Mouse (Mus musculus) limb, embryonic 10.5 days (tissue): ENCODE measurements around the gene Zc3h18. TPM values are rescaled to one million over a fixed set of nuclear protein-coding genes. Genes with fewer than 3 reads are reported as not detected.

Experiments
- DNase-seq: peaks from one replicate; pipeline ENCODE4 v3.0.0-alpha.2; 2017; ENCODE audit warnings: low spot score
- H3K27ac ChIP-seq: fragments of 300-500 bp; sonication (generic); 2 replicates; pipeline ENCODE4 v1.5.1; 2016; ENCODE audit warnings: mild to moderate bottlenecking
- H3K27me3 ChIP-seq: fragments of 300-500 bp; sonication (generic); 2 replicates; pipeline ENCODE4 v1.6.1; 2016; ENCODE audit warnings: low read depth, mild to moderate bottlenecking; ENCODE audit not compliant: poor library complexity, severe bottlenecking
- H3K36me3 ChIP-seq: fragments of 300-500 bp; sonication (generic); 2 replicates; pipeline ENCODE4 v1.6.1; 2016; ENCODE audit warnings: mild to moderate bottlenecking, moderate library complexity
- H3K4me1 ChIP-seq: fragments of 300-500 bp; sonication (generic); 2 replicates; pipeline ENCODE4 v1.6.1; 2016
- H3K4me3 ChIP-seq: fragments of 300-500 bp; sonication (generic); 2 replicates; pipeline ENCODE4 v1.5.1; 2016; ENCODE audit warnings: mild to moderate bottlenecking, moderate library complexity
- H3K9me3 ChIP-seq: fragments of 300-500 bp; sonication (generic); replicated peaks from 2 replicates; pipeline ENCODE4 v1.6.1; 2016; ENCODE audit warnings: mild to moderate bottlenecking
- WGBS: fragments of 180-500 bp; shearing (Covaris S2); methylation state at CpG from one replicate; pipeline ENCODE4 v1.1.7; 2016; 5-methylcytosine and 5-hydroxymethylcytosine counted together
- polyA plus RNA-seq: library from polyadenylated mRNA; unstranded; fragments of >200 nt; fragmentation: Nextera tagmentation; extraction: Ambion mirVana; gene quantifications from 2 replicates; pipeline ENCODE4 v1.2.1, GENCODE M21; 2016

Gene Zc3h18
- polyA plus RNA-seq, 1 experiment from 2014 or later = 84.2 TPM

- H3K9me3 ChIP-seq = no peaks in the 10 kb centered on the region
- H3K4me3 ChIP-seq = no peak overlapping the region
- no peak for DNase-seq
- H3K36me3 ChIP-seq = peaks cover 7% of the 10 kb centered on the region; the same call in 1 of the 2 replicates
- 81% methylated on average over 3 of the region's 3 CpGs for WGBS
- peaks cover 95% of the 10 kb centered on the region for H3K27me3 ChIP-seq
- H3K27ac ChIP-seq = no peak overlapping the region
- H3K4me1 ChIP-seq = peaks cover 36% of the 10 kb centered on the region
Observed at GRCm38 (mm10) chr8:122340761-122341160, 35.6 kb upstream of the Zc3h18 start.

- no peaks in the 10 kb centered on the region for H3K9me3 ChIP-seq
- peaks cover 3% of the 10 kb centered on the region; the same call in 1 of the 2 replicates for H3K36me3 ChIP-seq
- H3K27me3 ChIP-seq = peaks cover 88% of the 10 kb centered on the region
- no peak overlapping the region for H3K27ac ChIP-seq
- 85% methylated on average over 6 of the region's 6 CpGs for WGBS
- no peak for DNase-seq
- peaks cover 26% of the 10 kb centered on the region for H3K4me1 ChIP-seq
- H3K4me3 ChIP-seq = no peak overlapping the region
Observed at GRCm38 (mm10) chr8:122341790-122342189, 34.6 kb upstream of the Zc3h18 start.

GRCm38 (mm10) chr8:122342362-122342761 lies 34.0 kb upstream of the Zc3h18 start:
- Histone ChIP-seq H3K27me3 (peaks cover 85% of the 10 kb centered on the region), H3K4me3 (no peak overlapping the region), H3K9me3 (no peaks in the 10 kb centered on the region), H3K36me3 (no peaks in the 10 kb centered on the region), H3K4me1 (peaks cover 22% of the 10 kb centered on the region), H3K27ac (no peak overlapping the region)
- no peak for DNase-seq
- WGBS = 65% methylated on average over 5 of the region's 5 CpGs

GRCm38 (mm10) chr8:122342806-122343209 lies 33.6 kb upstream of the Zc3h18 start:
- Histone ChIP-seq H3K4me1 (peaks cover 22% of the 10 kb centered on the region), H3K9me3 (no peaks in the 10 kb centered on the region), H3K27ac (no peak overlapping the region), H3K36me3 (no peaks in the 10 kb centered on the region), H3K27me3 (peaks cover 84% of the 10 kb centered on the region), H3K4me3 (peak overlapping the region; percentile 46; the same call in 1 of the 2 replicates)
- DNase-seq = no peak
- 8% methylated on average over 9 of the region's 9 CpGs for WGBS

- DNase-seq = no peak
- 7% methylated on average over 11 of the region's 11 CpGs for WGBS
- Histone ChIP-seq H3K36me3 (no peaks in the 10 kb centered on the region), H3K4me3 (peak overlapping the region; percentile 46), H3K9me3 (no peaks in the 10 kb centered on the region), H3K4me1 (peaks cover 22% of the 10 kb centered on the region), H3K27ac (no peak overlapping the region), H3K27me3 (peaks cover 81% of the 10 kb centered on the region)
Observed at GRCm38 (mm10) chr8:122343341-122343740, 33.1 kb upstream of the Zc3h18 start.

- under 1% methylated on average over 14 of the region's 14 CpGs for WGBS
- peaks cover 81% of the 10 kb centered on the region for H3K27me3 ChIP-seq
- H3K4me3 ChIP-seq = peak overlapping the region; percentile 46
- peak overlapping the region; percentile 62 for H3K27ac ChIP-seq
- peaks cover 22% of the 10 kb centered on the region for H3K4me1 ChIP-seq
- H3K9me3 ChIP-seq = no peaks in the 10 kb centered on the region
- H3K36me3 ChIP-seq = no peaks in the 10 kb centered on the region
- DNase-seq = peak; percentile 57
Observed at GRCm38 (mm10) chr8:122343758-122344157, 32.7 kb upstream of the Zc3h18 start.

GRCm38 (mm10) chr8:122344219-122344618 lies 32.2 kb upstream of the Zc3h18 start:
- Histone ChIP-seq H3K9me3 (no peaks in the 10 kb centered on the region), H3K36me3 (no peaks in the 10 kb centered on the region), H3K4me3 (peak overlapping the region; percentile 46), H3K4me1 (peaks cover 22% of the 10 kb centered on the region), H3K27me3 (peaks cover 81% of the 10 kb centered on the region), H3K27ac (peak overlapping the region; percentile 62; the same call in 1 of the 2 replicates)
- no peak for DNase-seq
- WGBS = 5% methylated on average over 2 of the region's 5 CpGs

GRCm38 (mm10) chr8:122345181-122346095 lies 31.0 kb upstream of the Zc3h18 start:
- DNase-seq = no peak
- Histone ChIP-seq H3K9me3 (no peaks in the 10 kb centered on the region), H3K36me3 (no peaks in the 10 kb centered on the region), H3K27ac (no peak overlapping the region), H3K27me3 (peaks cover 85% of the 10 kb centered on the region), H3K4me1 (peaks cover 32% of the 10 kb centered on the region), H3K4me3 (no peak overlapping the region)
- 59% methylated on average over 12 of the region's 12 CpGs for WGBS

- Histone ChIP-seq H3K9me3 (no peaks in the 10 kb centered on the region), H3K36me3 (no peaks in the 10 kb centered on the region), H3K27me3 (peaks cover 84% of the 10 kb centered on the region), H3K4me3 (no peak overlapping the region), H3K27ac (no peak overlapping the region), H3K4me1 (peaks cover 38% of the 10 kb centered on the region)
- 71% methylated on average over 5 of the region's 5 CpGs for WGBS
- DNase-seq = no peak
Observed at GRCm38 (mm10) chr8:122347811-122348552, 28.4 kb upstream of the Zc3h18 start.

GRCm38 (mm10) chr8:122349357-122350297 lies 26.8 kb upstream of the Zc3h18 start:
- Histone ChIP-seq H3K9me3 (no peaks in the 10 kb centered on the region), H3K36me3 (no peaks in the 10 kb centered on the region), H3K27me3 (peaks cover 71% of the 10 kb centered on the region), H3K4me3 (no peak overlapping the region), H3K4me1 (peaks cover 23% of the 10 kb centered on the region), H3K27ac (no peak overlapping the region)
- DNase-seq = no peak
- 24% methylated on average over 15 of the region's 15 CpGs for WGBS

- no peak overlapping the region for H3K27ac ChIP-seq
- H3K9me3 ChIP-seq = no peaks in the 10 kb centered on the region
- WGBS = 31% methylated on average over 11 of the region's 11 CpGs
- no peaks in the 10 kb centered on the region for H3K36me3 ChIP-seq
- no peak overlapping the region for H3K4me3 ChIP-seq
- H3K27me3 ChIP-seq = peaks cover 62% of the 10 kb centered on the region
- peaks cover 20% of the 10 kb centered on the region for H3K4me1 ChIP-seq
- no peak for DNase-seq
Observed at GRCm38 (mm10) chr8:122350309-122351089, 25.9 kb upstream of the Zc3h18 start.
